In genomic region chr1:183164648-183165071, GRCm38 (mm10) we compare ENCODE assay signal across 19 mouse cellular contexts. TPM values are rescaled to one million over a fixed set of nuclear protein-coding genes. Genes with fewer than 3 reads are reported as not detected.
DNase-seq lines count a peak whose midpoint lies in the region; ATAC-seq and TF ChIP-seq lines count a peak whose summit lies in the region.
"Had no signal": no experiment of that assay in that cellular context is flagged by ENCODE, and none has a peak within 500 bp of the region (broad histone marks: within the 10 kb centered on the region; RNA-seq: fewer than 3 reads in every experiment).

No protein-coding gene starts in this region.

- no peak overlapping the region for H3K4me2 ChIP-seq in hindbrain, embryonic 13.5 days
- H3K4me2 ChIP-seq in midbrain, embryonic 11.5 days, result no peak overlapping the region
- H3K4me2 ChIP-seq in midbrain, embryonic 15.5 days, result no peak overlapping the region
- H3K4me2 ChIP-seq in limb, embryonic 11.5 days (ENCODE audit: low read depth, severe bottlenecking), result no peak overlapping the region
- H3K4me2 ChIP-seq in stomach, postnatal 0 days (replicated peaks; ENCODE audit: low read depth), result no peak overlapping the region
- H3K4me2 ChIP-seq in forebrain, embryonic 12.5 days, result no peak overlapping the region
- H3K4me2 ChIP-seq: forebrain, embryonic 15.5 days; liver, embryonic 12.5 days; midbrain, embryonic 12.5 days had no signal

- no peak overlapping the region for H3K9ac ChIP-seq in hindbrain, embryonic 13.5 days
- no peak overlapping the region for H3K9ac ChIP-seq in midbrain, embryonic 11.5 days (ENCODE audit: low read length)
- no peak overlapping the region for H3K9ac ChIP-seq in midbrain, embryonic 15.5 days
- no peak overlapping the region for H3K9ac ChIP-seq in limb, embryonic 11.5 days (ENCODE audit: low read length)
- no peak overlapping the region for H3K9ac ChIP-seq in stomach, postnatal 0 days (ENCODE audit: low read length)
- no peak overlapping the region for H3K9ac ChIP-seq in forebrain, embryonic 12.5 days
- H3K9ac ChIP-seq: forebrain, embryonic 15.5 days; liver, embryonic 12.5 days; midbrain, embryonic 12.5 days had no signal

- H3K27ac ChIP-seq in hindbrain, embryonic 10.5 days, result peak overlapping the region; percentile 12; the same call in 1 of the 2 replicates
- no peak overlapping the region for H3K27ac ChIP-seq in hindbrain, embryonic 13.5 days
- no peak overlapping the region for H3K27ac ChIP-seq in midbrain, embryonic 11.5 days (ENCODE audit: low read depth, low read length)
- H3K27ac ChIP-seq in midbrain, embryonic 15.5 days, result no peak overlapping the region
- H3K27ac ChIP-seq in limb, embryonic 11.5 days (replicated peaks; ENCODE audit: low read depth, low read length), result peak overlapping the region; percentile 42; the same call in 1 of the 2 replicates
- peak overlapping the region; percentile 70 for H3K27ac ChIP-seq in stomach, postnatal 0 days (replicated peaks)
- no peak overlapping the region for H3K27ac ChIP-seq in forebrain, embryonic 12.5 days
- H3K27ac ChIP-seq: forebrain, embryonic 15.5 days; liver, embryonic 12.5 days; midbrain, embryonic 12.5 days had no signal

- H3K9me3 ChIP-seq in hindbrain, embryonic 10.5 days, result 0 out of 2 replicates have a peak, but pooled peaks cover 7% of the 10 kb centered on the region
- H3K9me3 ChIP-seq in hindbrain, embryonic 13.5 days, result no peaks in the 10 kb centered on the region
- H3K9me3 ChIP-seq in midbrain, embryonic 11.5 days (ENCODE audit: control insufficient read depth, low read length), result no peaks in the 10 kb centered on the region
- no peaks in the 10 kb centered on the region for H3K9me3 ChIP-seq in midbrain, embryonic 15.5 days
- no peaks in the 10 kb centered on the region; the same call in 1 of the 2 replicates for H3K9me3 ChIP-seq in limb, embryonic 11.5 days (ENCODE audit: control insufficient read depth, low read length)
- no peaks in the 10 kb centered on the region for H3K9me3 ChIP-seq in stomach, postnatal 0 days (ENCODE audit: control insufficient read depth, low read length)
- no peaks in the 10 kb centered on the region for H3K9me3 ChIP-seq in forebrain, embryonic 12.5 days
- H3K9me3 ChIP-seq: forebrain, embryonic 15.5 days; liver, embryonic 12.5 days had no signal

- H3K4me1 ChIP-seq in hindbrain, embryonic 10.5 days (replicated peaks), result peaks cover 36% of the 10 kb centered on the region
- peaks cover 9% of the 10 kb centered on the region for H3K4me1 ChIP-seq in hindbrain, embryonic 13.5 days (replicated peaks)
- no peaks in the 10 kb centered on the region; the same call in 1 of the 2 replicates for H3K4me1 ChIP-seq in midbrain, embryonic 11.5 days (ENCODE audit: control insufficient read depth, insufficient read depth, low read length)
- no peaks in the 10 kb centered on the region for H3K4me1 ChIP-seq in midbrain, embryonic 15.5 days
- peaks cover 35% of the 10 kb centered on the region for H3K4me1 ChIP-seq in limb, embryonic 11.5 days (ENCODE audit: control insufficient read depth, insufficient read depth, low read length)
- peaks cover 6% of the 10 kb centered on the region for H3K4me1 ChIP-seq in stomach, postnatal 0 days (replicated peaks; ENCODE audit: control insufficient read depth, insufficient read depth)
- peaks cover 8% of the 10 kb centered on the region; the same call in 1 of the 2 replicates for H3K4me1 ChIP-seq in forebrain, embryonic 12.5 days
- H3K4me1 ChIP-seq: liver, embryonic 12.5 days; midbrain, embryonic 12.5 days had no signal

- ATAC-seq in hindbrain, embryonic 13.5 days (ENCODE audit: low FRiP score), result no peak
- ATAC-seq in midbrain, embryonic 11.5 days (ENCODE audit: low FRiP score), result no peak
- no peak for ATAC-seq in midbrain, embryonic 15.5 days (replicated peaks)
- ATAC-seq in limb, embryonic 11.5 days (ENCODE audit: insufficient number of reproducible peaks, low FRiP score, low TSS enrichment, low read depth), result no peak
- ATAC-seq in stomach, postnatal 0 days (ENCODE audit: low FRiP score, low TSS enrichment), result peak; percentile 24; the same call in 1 of the 2 replicates
- no peak for ATAC-seq in forebrain, embryonic 12.5 days (ENCODE audit: low FRiP score)
- ATAC-seq: forebrain, embryonic 15.5 days; inflammation-experienced regulatory T-cells, adult 6 months; liver, embryonic 12.5 days; Patski had no signal

- no peak for DNase-seq in hindbrain, embryonic 10.5 days (ENCODE audit: low spot score)
- DNase-seq in midbrain, embryonic 11.5 days (ENCODE audit: low spot score, missing footprints), result peak; percentile 57
- DNase-seq in limb, embryonic 11.5 days (ENCODE audit: low spot score), result no peak
- DNase-seq in stomach, postnatal 0 days (ENCODE audit: low spot score), result peak; percentile 40
- no peak for DNase-seq in neural tube, embryonic 10.5 days (ENCODE audit: extremely low spot score, low spot score)
- DNase-seq: adrenal gland, postnatal 36 days; cerebellum, adult 9-10 months; kidney, postnatal 36 days; right cerebral cortex, postnatal 4 days; thymus, postnatal 36 days had no signal

- no peak for TF ChIP-seq CTCF in stomach, postnatal 0 days (IDR thresholded peaks at IDR 0.05; ENCODE audit: low read depth)

- TF ChIP-seq EP300 in stomach, postnatal 0 days (optimal IDR thresholded peaks at IDR 0.05), result no peak

- H3K27me3 ChIP-seq in hindbrain, embryonic 10.5 days (ENCODE audit: insufficient read depth, poor library complexity, severe bottlenecking), result no peaks in the 10 kb centered on the region
- no peaks in the 10 kb centered on the region for H3K27me3 ChIP-seq in hindbrain, embryonic 13.5 days
- no peaks in the 10 kb centered on the region for H3K27me3 ChIP-seq in midbrain, embryonic 11.5 days (ENCODE audit: control insufficient read depth, insufficient read depth, low read length)
- H3K27me3 ChIP-seq in midbrain, embryonic 15.5 days (replicated peaks), result no peaks in the 10 kb centered on the region
- no peaks in the 10 kb centered on the region for H3K27me3 ChIP-seq in limb, embryonic 11.5 days (ENCODE audit: control insufficient read depth, insufficient read depth, low read length)
- H3K27me3 ChIP-seq in stomach, postnatal 0 days (ENCODE audit: control insufficient read depth, insufficient read depth, low read length), result no peaks in the 10 kb centered on the region
- no peaks in the 10 kb centered on the region for H3K27me3 ChIP-seq in forebrain, embryonic 12.5 days
- H3K27me3 ChIP-seq: forebrain, embryonic 15.5 days; liver, embryonic 12.5 days; midbrain, embryonic 12.5 days; Patski had no signal

- 62% methylated on average over 8 of the region's 8 CpGs for WGBS in hindbrain, embryonic 10.5 days
- 82% methylated on average over 8 of the region's 8 CpGs for WGBS in hindbrain, embryonic 13.5 days
- 73% methylated on average over 8 of the region's 8 CpGs for WGBS in midbrain, embryonic 11.5 days
- WGBS in midbrain, embryonic 15.5 days, result 75% methylated on average over 8 of the region's 8 CpGs
- 27% methylated on average over 8 of the region's 8 CpGs for WGBS in limb, embryonic 11.5 days
- 22% methylated on average over 8 of the region's 8 CpGs for WGBS in stomach, postnatal 0 days
- WGBS in forebrain, embryonic 12.5 days, result 76% methylated on average over 8 of the region's 8 CpGs

- no peak overlapping the region for H3K4me3 ChIP-seq in hindbrain, embryonic 10.5 days
- no peak overlapping the region for H3K4me3 ChIP-seq in hindbrain, embryonic 13.5 days
- H3K4me3 ChIP-seq in midbrain, embryonic 11.5 days (ENCODE audit: low read depth, low read length), result no peak overlapping the region
- no peak overlapping the region for H3K4me3 ChIP-seq in midbrain, embryonic 15.5 days
- no peak overlapping the region for H3K4me3 ChIP-seq in limb, embryonic 11.5 days (ENCODE audit: low read depth, low read length)
- H3K4me3 ChIP-seq in stomach, postnatal 0 days (ENCODE audit: low read depth, low read length), result no peak overlapping the region
- H3K4me3 ChIP-seq in forebrain, embryonic 12.5 days (replicated peaks), result no peak overlapping the region
- H3K4me3 ChIP-seq: erythroblast, embryonic 14.5 days; forebrain, embryonic 15.5 days; liver, embryonic 12.5 days; midbrain, embryonic 12.5 days had no signal

- peaks cover 18% of the 10 kb centered on the region for H3K36me3 ChIP-seq in hindbrain, embryonic 10.5 days
- peaks cover 8% of the 10 kb centered on the region; the same call in 1 of the 2 replicates for H3K36me3 ChIP-seq in hindbrain, embryonic 13.5 days
- H3K36me3 ChIP-seq in midbrain, embryonic 11.5 days (ENCODE audit: control insufficient read depth, insufficient read depth, low read length), result no peaks in the 10 kb centered on the region
- no peaks in the 10 kb centered on the region for H3K36me3 ChIP-seq in midbrain, embryonic 15.5 days (replicated peaks)
- 0 out of 2 replicates have a peak, but pooled peaks cover 3% of the 10 kb centered on the region for H3K36me3 ChIP-seq in limb, embryonic 11.5 days (ENCODE audit: control insufficient read depth, insufficient read depth, low read length)
- no peaks in the 10 kb centered on the region for H3K36me3 ChIP-seq in stomach, postnatal 0 days (ENCODE audit: control insufficient read depth, insufficient read depth, low read length)
- H3K36me3 ChIP-seq in forebrain, embryonic 12.5 days (replicated peaks), result 0 out of 2 replicates have a peak, but pooled peaks cover 10% of the 10 kb centered on the region
- H3K36me3 ChIP-seq: forebrain, embryonic 15.5 days; midbrain, embryonic 12.5 days had no signal

RNA-seq across cellular contexts. Expression of gene Disp1, which starts 56.7 kb away (rescaled TPM):
- 12.5 and 13.0 TPM in 2 replicates for polyA plus RNA-seq in hindbrain, embryonic 10.5 days (2016; fragmentation: Nextera tagmentation; extraction: Ambion mirVana)
- polyA plus RNA-seq in hindbrain, embryonic 13.5 days (2015; fragmentation: Nextera tagmentation; extraction: Ambion mirVana), result 8.5 and 9.7 TPM in 2 replicates
- 8.8 and 9.3 TPM in 2 replicates for polyA plus RNA-seq in midbrain, embryonic 11.5 days (2014; fragmentation: Nextera tagmentation; extraction: Ambion mirVana)
- polyA plus RNA-seq in midbrain, embryonic 15.5 days (2015; fragmentation: Nextera tagmentation; extraction: Ambion mirVana), result 9.6 and 9.9 TPM in 2 replicates
- polyA plus RNA-seq in limb, embryonic 11.5 days (2014; fragmentation: Nextera tagmentation; extraction: Ambion mirVana), result 19.3 and 20.1 TPM in 2 replicates
- polyA plus RNA-seq in stomach, postnatal 0 days (2015; fragmentation: Nextera tagmentation; extraction: Ambion mirVana), result 5.9 and 6.3 TPM in 2 replicates
- 10.7 and 10.8 TPM in 2 replicates for polyA plus RNA-seq in forebrain, embryonic 12.5 days (2016; fragmentation: Nextera tagmentation; extraction: Ambion mirVana)

Comparison
In these comparisons a context has a peak if more than half of its experiments do, and no peak if none do; other contexts are left out.
1. H3K27ac ChIP-seq: peak in hindbrain, embryonic 10.5 days (single experiment), limb, embryonic 11.5 days (single experiment) and stomach, postnatal 0 days (single experiment); none in hindbrain, embryonic 13.5 days (single experiment), midbrain, embryonic 11.5 days (single experiment), midbrain, embryonic 15.5 days (single experiment) and forebrain, embryonic 12.5 days (single experiment).
2. DNase-seq: peak in midbrain, embryonic 11.5 days (single experiment) and stomach, postnatal 0 days (single experiment); none in hindbrain, embryonic 10.5 days (single experiment), limb, embryonic 11.5 days (single experiment) and neural tube, embryonic 10.5 days (single experiment).